Mouse (Mus musculus): ENCODE measurements at regions not wholly inside any gene's neighbourhood (a gene's known extent, or its start where the extent isn't known, plus 50 kb on each side); places are given as distances from the start of the nearest gene placed in this dataset.
"Not testable (repeated sequence)": the region's sequence is repeated elsewhere in the genome, so short reads cannot be mapped to it uniquely, and the experiment has no call there.

DNA sequence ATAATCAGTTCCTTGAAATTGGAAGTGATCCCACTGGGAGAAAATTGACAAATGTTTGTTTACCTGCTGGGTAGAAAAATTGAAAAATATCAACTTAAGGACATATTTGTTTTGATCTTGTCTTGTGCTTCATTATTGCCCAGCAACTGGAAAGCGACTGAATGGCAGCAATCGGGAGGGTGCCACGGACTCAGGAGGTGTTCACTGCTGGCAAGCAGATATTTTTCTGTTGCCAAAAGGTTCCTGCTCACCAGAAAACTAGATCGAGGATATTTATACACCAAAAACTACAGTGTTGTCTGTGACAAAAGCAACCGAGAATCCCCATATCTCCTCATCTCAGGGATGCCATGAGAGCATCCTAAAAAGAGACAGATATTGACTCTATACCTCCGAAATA, 71.4 kb downstream of the Gm21833 start:
- 86% methylated on average over 6 of the region's 6 CpGs for WGBS
- Histone ChIP-seq H3K27ac (ENCODE audit: low read depth, low read length) (no peak overlapping the region), H3K4me2 (ENCODE audit: low read depth, low read length) (no peak overlapping the region), H3K36me3 (ENCODE audit: control insufficient read depth, insufficient read depth, low read length) (no peaks in the 10 kb centered on the region), H3K4me1 (ENCODE audit: control insufficient read depth, insufficient read depth, low read length) (no peaks in the 10 kb centered on the region), H3K27me3 (ENCODE audit: control insufficient read depth, insufficient read depth, low read length) (no peaks in the 10 kb centered on the region), H3K9ac (replicated peaks; ENCODE audit: low read depth, low read length) (no peak overlapping the region), H3K9me3 (ENCODE audit: control insufficient read depth, low read length) (no peaks in the 10 kb centered on the region), H3K4me3 (ENCODE audit: low read depth, low read length) (no peak overlapping the region)
- ATAC-seq (ENCODE audit: low read depth), result no peak

DNA sequence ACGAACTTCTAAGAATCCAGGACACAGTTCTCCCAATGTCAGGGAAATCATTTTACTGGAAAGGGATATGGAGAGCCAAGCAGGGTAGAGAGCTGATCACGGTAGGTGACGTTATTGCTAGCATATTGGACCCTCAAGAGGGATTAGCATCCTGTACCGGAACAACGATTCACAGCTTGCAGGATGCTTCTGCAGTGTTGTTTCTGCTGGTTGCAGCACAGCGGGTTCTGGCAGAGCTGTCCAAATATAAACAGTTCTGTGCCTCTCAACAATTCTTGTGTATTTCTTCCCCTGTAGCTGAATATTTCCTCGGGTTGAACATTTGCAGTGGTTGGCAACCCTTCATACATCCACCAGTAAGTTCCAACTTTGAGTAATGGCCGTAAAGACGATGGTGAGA, 92.4 kb downstream of the Gm21833 start:
- Histone ChIP-seq H3K4me3 (ENCODE audit: low read depth, low read length) (no peak overlapping the region), H3K9me3 (ENCODE audit: control insufficient read depth, low read length) (no peaks in the 10 kb centered on the region), H3K36me3 (ENCODE audit: control insufficient read depth, insufficient read depth, low read length) (no peaks in the 10 kb centered on the region), H3K27me3 (ENCODE audit: control insufficient read depth, insufficient read depth, low read length) (no peaks in the 10 kb centered on the region), H3K9ac (replicated peaks; ENCODE audit: low read depth, low read length) (no peak overlapping the region), H3K4me1 (ENCODE audit: control insufficient read depth, insufficient read depth, low read length) (no peaks in the 10 kb centered on the region), H3K4me2 (ENCODE audit: low read depth, low read length) (no peak overlapping the region), H3K27ac (ENCODE audit: low read depth, low read length) (no peak overlapping the region)
- ATAC-seq (ENCODE audit: low read depth), result no peak
- WGBS, result 88% methylated on average over 9 of the region's 9 CpGs

DNA sequence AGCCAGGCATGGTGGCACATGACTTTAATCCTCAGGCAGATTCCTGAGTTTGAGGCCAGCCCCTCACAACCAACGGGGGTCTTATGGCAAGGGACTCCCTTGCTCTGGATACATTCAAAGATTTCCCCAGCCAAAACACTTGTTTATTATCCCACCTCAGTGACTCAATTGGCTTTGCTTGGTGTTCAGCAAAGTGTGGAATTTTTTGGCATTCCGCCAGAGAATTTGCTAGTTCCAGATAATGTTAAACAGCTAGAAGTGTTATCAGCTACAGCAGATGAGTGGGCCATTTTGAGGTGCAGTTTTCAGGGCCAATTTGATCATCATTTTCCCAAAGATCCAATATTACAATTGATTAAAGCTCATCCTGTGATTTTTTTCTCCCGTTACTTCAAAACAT, 130.8 kb downstream of the Gm21833 start:
- H3K4me1 ChIP-seq (ENCODE audit: control insufficient read depth, insufficient read depth, low read length); H3K4me3 ChIP-seq (ENCODE audit: low read depth, low read length); H3K27ac ChIP-seq (ENCODE audit: low read depth, low read length); H3K9me3 ChIP-seq (ENCODE audit: control insufficient read depth, low read length); H3K4me2 ChIP-seq (ENCODE audit: low read depth, low read length); H3K9ac ChIP-seq (replicated peaks; ENCODE audit: low read depth, low read length); H3K27me3 ChIP-seq (ENCODE audit: control insufficient read depth, insufficient read depth, low read length); H3K36me3 ChIP-seq (ENCODE audit: control insufficient read depth, insufficient read depth, low read length); ATAC-seq (ENCODE audit: low read depth): not testable (repeated sequence)
- 94% methylated on average over 3 of the region's 3 CpGs for WGBS

DNA sequence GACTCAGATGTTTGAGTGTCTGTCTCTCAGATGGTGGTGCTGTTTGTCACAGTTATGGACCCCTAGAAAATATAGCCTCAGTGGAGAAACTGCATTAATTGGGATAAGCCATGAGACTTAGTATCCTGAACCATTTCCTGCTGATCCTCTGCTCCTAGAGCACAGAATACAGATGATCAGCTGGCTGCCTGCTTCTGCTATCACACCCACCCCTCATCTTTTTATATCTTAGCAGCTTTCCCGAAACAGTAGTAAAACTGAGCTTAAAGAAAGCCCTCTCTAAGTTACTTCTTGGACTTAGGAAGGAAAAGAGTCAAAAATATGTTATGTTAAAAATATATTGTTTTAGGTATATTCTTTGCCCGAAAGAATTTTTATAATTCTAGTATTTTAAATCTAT, 163.5 kb downstream of the Gm21833 start:
- H3K4me2 ChIP-seq (ENCODE audit: low read depth, low read length), result no peak overlapping the region
- no peaks in the 10 kb centered on the region for H3K4me1 ChIP-seq (ENCODE audit: control insufficient read depth, insufficient read depth, low read length)
- WGBS, result 84% methylated on average over 2 of the region's 2 CpGs
- no peaks in the 10 kb centered on the region for H3K9me3 ChIP-seq (ENCODE audit: control insufficient read depth, low read length)
- no peak for ATAC-seq (ENCODE audit: low read depth)
- H3K27me3 ChIP-seq (ENCODE audit: control insufficient read depth, insufficient read depth, low read length), result no peaks in the 10 kb centered on the region
- no peaks in the 10 kb centered on the region for H3K36me3 ChIP-seq (ENCODE audit: control insufficient read depth, insufficient read depth, low read length)
- no peak overlapping the region for H3K9ac ChIP-seq (replicated peaks; ENCODE audit: low read depth, low read length)
- no peak overlapping the region for H3K27ac ChIP-seq (ENCODE audit: low read depth, low read length)
- H3K4me3 ChIP-seq (ENCODE audit: low read depth, low read length), result no peak overlapping the region

DNA sequence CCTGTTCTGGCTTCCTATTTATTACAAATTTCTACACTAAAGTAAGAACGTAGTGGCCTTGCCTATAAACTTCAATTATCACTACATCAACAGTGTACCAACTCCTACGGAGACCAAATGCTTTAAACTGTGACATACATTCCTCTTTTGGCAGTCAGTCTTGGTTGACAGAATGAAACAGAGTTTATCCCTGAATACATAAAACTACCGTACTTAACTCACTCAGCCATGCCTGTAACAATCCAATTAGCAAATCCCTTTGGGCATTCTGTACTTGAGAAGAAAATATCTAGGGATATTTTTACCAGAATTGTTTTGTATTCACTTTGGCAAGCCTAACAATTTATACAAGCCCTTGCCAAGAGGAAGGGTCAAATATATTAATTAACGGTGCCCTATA, 169.7 kb downstream of the Gm21833 start:
- Histone ChIP-seq H3K36me3 (ENCODE audit: control insufficient read depth, insufficient read depth, low read length) (no peaks in the 10 kb centered on the region), H3K27me3 (ENCODE audit: control insufficient read depth, insufficient read depth, low read length) (no peaks in the 10 kb centered on the region), H3K4me2 (ENCODE audit: low read depth, low read length) (no peak overlapping the region), H3K9ac (replicated peaks; ENCODE audit: low read depth, low read length) (no peak overlapping the region), H3K4me3 (ENCODE audit: low read depth, low read length) (no peak overlapping the region), H3K27ac (ENCODE audit: low read depth, low read length) (no peak overlapping the region), H3K9me3 (ENCODE audit: control insufficient read depth, low read length) (no peaks in the 10 kb centered on the region), H3K4me1 (ENCODE audit: control insufficient read depth, insufficient read depth, low read length) (no peaks in the 10 kb centered on the region)
- WGBS, result 57% methylated on average over 4 of the region's 4 CpGs
- ATAC-seq (ENCODE audit: low read depth), result no peak

DNA sequence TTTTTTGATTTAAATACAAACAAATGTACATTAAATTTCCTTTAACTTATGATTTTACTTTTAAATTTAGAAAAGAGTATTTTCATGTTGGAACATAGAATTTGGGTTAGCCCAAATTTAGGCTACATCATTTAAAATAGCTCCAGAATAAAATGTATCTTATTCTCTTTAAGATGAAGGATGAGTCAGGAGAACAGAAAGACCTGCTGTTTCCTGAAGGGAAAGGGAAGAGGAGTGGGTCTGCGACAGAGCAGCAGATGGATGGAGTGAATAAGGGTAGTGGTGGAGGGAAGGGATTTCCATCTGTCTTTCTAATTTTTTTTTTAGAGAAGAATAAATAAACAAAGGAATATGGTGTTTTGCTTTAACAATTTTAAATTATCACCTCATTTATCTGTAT, 193.1 kb downstream of the Gm21833 start:
- Histone ChIP-seq H3K27ac (ENCODE audit: low read depth, low read length) (no peak overlapping the region), H3K4me2 (ENCODE audit: low read depth, low read length) (no peak overlapping the region), H3K36me3 (ENCODE audit: control insufficient read depth, insufficient read depth, low read length) (no peaks in the 10 kb centered on the region), H3K9ac (replicated peaks; ENCODE audit: low read depth, low read length) (no peak overlapping the region), H3K4me1 (ENCODE audit: control insufficient read depth, insufficient read depth, low read length) (no peaks in the 10 kb centered on the region), H3K4me3 (ENCODE audit: low read depth, low read length) (no peak overlapping the region), H3K27me3 (ENCODE audit: control insufficient read depth, insufficient read depth, low read length) (no peaks in the 10 kb centered on the region), H3K9me3 (ENCODE audit: control insufficient read depth, low read length) (no peaks in the 10 kb centered on the region)
- 83% methylated on average over 1 of the region's 1 CpGs for WGBS
- ATAC-seq (ENCODE audit: low read depth), result no peak

DNA sequence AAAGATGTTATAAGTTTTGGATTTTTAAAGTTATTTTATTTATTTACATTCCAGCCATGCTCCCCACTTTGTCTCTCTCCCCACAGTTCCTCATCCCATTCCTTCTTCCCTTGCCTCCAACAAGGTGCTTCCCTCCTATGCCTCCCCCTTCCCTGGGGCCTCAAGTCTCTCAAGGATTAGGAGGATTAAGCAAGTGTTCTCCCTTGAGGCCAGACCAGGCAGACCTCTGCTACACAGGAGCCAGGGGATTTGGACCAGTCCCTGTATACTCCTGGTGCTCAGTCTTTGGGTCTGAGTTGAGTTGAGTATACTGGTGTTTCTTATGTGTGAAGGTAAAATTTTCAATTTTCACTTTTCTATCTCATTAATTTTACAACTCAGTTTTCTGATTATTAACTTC, 235.2 kb downstream of the Gm21833 start:
- Histone ChIP-seq H3K36me3 (ENCODE audit: control insufficient read depth, insufficient read depth, low read length) (no peaks in the 10 kb centered on the region), H3K27me3 (ENCODE audit: control insufficient read depth, insufficient read depth, low read length) (no peaks in the 10 kb centered on the region), H3K4me2 (ENCODE audit: low read depth, low read length) (no peak overlapping the region), H3K27ac (ENCODE audit: low read depth, low read length) (no peak overlapping the region), H3K9me3 (ENCODE audit: control insufficient read depth, low read length) (no peaks in the 10 kb centered on the region), H3K4me3 (ENCODE audit: low read depth, low read length) (no peak overlapping the region), H3K4me1 (ENCODE audit: control insufficient read depth, insufficient read depth, low read length) (no peaks in the 10 kb centered on the region), H3K9ac (replicated peaks; ENCODE audit: low read depth, low read length) (no peak overlapping the region)
- ATAC-seq (ENCODE audit: low read depth), result no peak

DNA sequence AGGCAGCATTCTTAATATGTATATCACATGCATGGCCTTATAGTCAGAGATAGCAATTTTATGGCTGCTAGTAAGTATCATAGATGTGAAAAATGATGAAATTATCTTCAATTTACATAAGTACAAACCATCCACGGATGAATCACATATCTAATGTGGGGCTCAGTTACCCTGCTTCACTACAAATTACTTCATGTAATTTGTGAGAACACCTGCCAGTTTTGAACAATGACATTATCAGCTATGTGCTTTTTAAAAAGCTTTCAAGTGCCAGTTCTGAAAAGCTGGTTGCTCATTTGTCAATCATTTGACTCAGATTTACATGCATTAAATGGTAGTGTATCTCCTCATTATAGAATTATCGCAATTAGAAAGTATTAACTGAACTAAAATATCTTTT, 243.3 kb downstream of the Gm21833 start:
- H3K27ac ChIP-seq (ENCODE audit: low read depth, low read length), result no peak overlapping the region
- no peak overlapping the region for H3K4me3 ChIP-seq (ENCODE audit: low read depth, low read length)
- no peaks in the 10 kb centered on the region for H3K27me3 ChIP-seq (ENCODE audit: control insufficient read depth, insufficient read depth, low read length)
- H3K4me2 ChIP-seq (ENCODE audit: low read depth, low read length), result no peak overlapping the region
- no peaks in the 10 kb centered on the region for H3K36me3 ChIP-seq (ENCODE audit: control insufficient read depth, insufficient read depth, low read length)
- no peak for ATAC-seq (ENCODE audit: low read depth)
- H3K4me1 ChIP-seq (ENCODE audit: control insufficient read depth, insufficient read depth, low read length), result no peaks in the 10 kb centered on the region
- WGBS, result 87% methylated on average over 2 of the region's 2 CpGs
- H3K9ac ChIP-seq (replicated peaks; ENCODE audit: low read depth, low read length), result no peak overlapping the region
- H3K9me3 ChIP-seq (ENCODE audit: control insufficient read depth, low read length), result no peaks in the 10 kb centered on the region

DNA sequence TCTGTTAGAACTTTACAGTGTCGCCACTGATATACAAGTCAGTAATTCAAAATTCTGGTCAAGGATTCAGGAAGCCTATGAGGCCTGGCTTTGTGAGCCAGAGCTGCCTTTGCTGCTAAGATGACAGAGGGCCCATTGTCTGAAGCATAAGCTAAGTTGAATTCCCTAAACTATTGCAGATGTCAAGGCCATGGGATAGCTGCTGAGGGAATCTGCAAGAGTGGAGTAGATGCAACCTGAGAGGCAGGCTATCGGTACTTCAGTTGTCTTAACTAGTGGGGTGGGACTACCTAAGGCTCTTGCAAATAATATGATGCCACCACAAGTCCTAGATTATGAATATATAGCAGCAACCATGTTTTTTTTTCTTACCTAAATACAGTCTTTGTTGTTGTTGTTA, 263.9 kb downstream of the Gm21833 start:
- H3K27ac ChIP-seq (ENCODE audit: low read depth, low read length), result no peak overlapping the region
- no peaks in the 10 kb centered on the region for H3K27me3 ChIP-seq (ENCODE audit: control insufficient read depth, insufficient read depth, low read length)
- H3K4me3 ChIP-seq (ENCODE audit: low read depth, low read length), result no peak overlapping the region
- H3K9ac ChIP-seq (replicated peaks; ENCODE audit: low read depth, low read length), result no peak overlapping the region
- WGBS, result 79% methylated on average over 2 of the region's 2 CpGs
- no peaks in the 10 kb centered on the region for H3K9me3 ChIP-seq (ENCODE audit: control insufficient read depth, low read length)
- H3K36me3 ChIP-seq (ENCODE audit: control insufficient read depth, insufficient read depth, low read length), result no peaks in the 10 kb centered on the region
- H3K4me2 ChIP-seq (ENCODE audit: low read depth, low read length), result no peak overlapping the region
- ATAC-seq (ENCODE audit: low read depth), result no peak
- no peaks in the 10 kb centered on the region for H3K4me1 ChIP-seq (ENCODE audit: control insufficient read depth, insufficient read depth, low read length)

DNA sequence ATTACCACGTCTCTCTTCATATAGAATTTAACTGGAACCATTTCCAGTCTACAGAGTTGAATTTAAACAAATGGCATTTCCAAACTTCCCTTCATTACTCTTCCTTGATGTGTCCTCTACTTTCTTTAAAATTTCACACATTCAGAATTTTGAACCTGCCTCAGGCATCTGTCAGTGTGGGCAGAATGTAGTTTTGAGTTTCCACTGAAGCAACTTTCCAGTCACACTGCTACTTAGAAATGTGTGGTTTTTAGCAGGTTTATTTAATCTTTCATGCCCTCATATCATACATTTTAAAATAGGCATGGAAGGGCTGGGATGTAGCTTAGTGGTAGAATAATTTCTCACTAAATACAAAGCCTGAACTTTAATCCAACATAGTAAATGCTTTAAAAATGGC, 282.9 kb downstream of the Gm21833 start:
- WGBS, result 91% methylated on average over 1 of the region's 1 CpGs
- no peak overlapping the region for H3K27ac ChIP-seq (ENCODE audit: low read depth, low read length)
- no peaks in the 10 kb centered on the region for H3K4me1 ChIP-seq (ENCODE audit: control insufficient read depth, insufficient read depth, low read length)
- H3K27me3 ChIP-seq (ENCODE audit: control insufficient read depth, insufficient read depth, low read length), result no peaks in the 10 kb centered on the region
- H3K4me2 ChIP-seq (ENCODE audit: low read depth, low read length), result no peak overlapping the region
- H3K9ac ChIP-seq (replicated peaks; ENCODE audit: low read depth, low read length), result no peak overlapping the region
- no peaks in the 10 kb centered on the region for H3K9me3 ChIP-seq (ENCODE audit: control insufficient read depth, low read length)
- no peak overlapping the region for H3K4me3 ChIP-seq (ENCODE audit: low read depth, low read length)
- no peaks in the 10 kb centered on the region for H3K36me3 ChIP-seq (ENCODE audit: control insufficient read depth, insufficient read depth, low read length)
- ATAC-seq (ENCODE audit: low read depth), result no peak

Data from neural tube, embryonic 14.5 days (tissue).